Mouse (Mus musculus) splenic B cell, adult 2 months (primary cell): ENCODE data around the gene Vipas39.
"Not testable (repeated sequence)": the region's sequence is repeated elsewhere in the genome, so short reads cannot be mapped to it uniquely, and the experiment has no call there.

Experiments
- DNase-seq: peaks from one replicate; pipeline ENCODE4 v3.0.0-alpha.2; 2011; ENCODE audit warnings: low read depth, low spot score
- H3K27me3 ChIP-seq: 2 replicates; pipeline ENCODE4 v1.6.1; 2012; ENCODE audit warnings: mild to moderate bottlenecking, low read length, moderate library complexity, mixed read lengths; ENCODE audit not compliant: control insufficient read depth, poor library complexity, insufficient read depth, severe bottlenecking
- H3K36me3 ChIP-seq: 2 replicates; pipeline ENCODE4 v1.6.1; 2012; ENCODE audit warnings: mild to moderate bottlenecking, low read length, moderate library complexity, mixed read lengths; ENCODE audit not compliant: control insufficient read depth, poor library complexity, insufficient read depth, severe bottlenecking

Gene Vipas39

GRCm38 (mm10) chr12:87266108-87266826, at the start of gene Vipas39, which contains the start of gene Ahsa1:
Vipas39 (minus strand) TSS chr12:87266256.
Ahsa1 (plus strand) TSS chr12:87266479.
- DNase-seq = peak; percentile 96
- peaks cover 16% of the 10 kb centered on the region for H3K36me3 ChIP-seq
- H3K27me3 ChIP-seq = no peaks in the 10 kb centered on the region

- Histone ChIP-seq H3K27me3 (no peaks in the 10 kb centered on the region), H3K36me3 (peaks cover 14% of the 10 kb centered on the region)
- DNase-seq = no peak
These were observed 47.0 kb upstream of the Vipas39 start for GRCm38 (mm10) chr12:87313098-87313497.

DNA sequence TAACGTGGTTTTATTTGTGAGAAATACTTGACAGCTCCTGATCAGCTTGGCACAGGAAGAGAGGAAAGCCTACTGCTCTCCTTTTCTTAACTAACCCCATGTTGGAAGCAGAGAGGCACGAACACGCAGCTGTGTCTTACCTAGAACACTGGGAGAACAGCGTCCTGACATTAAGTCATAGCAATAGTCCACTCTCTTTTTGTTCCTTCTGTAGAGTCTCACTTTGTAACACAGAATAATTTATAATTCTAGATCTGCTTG, 40.5 kb upstream of the Vipas39 start:
- peaks cover 10% of the 10 kb centered on the region; the same call in 1 of the 2 replicates for H3K36me3 ChIP-seq
- H3K27me3 ChIP-seq, DNase-seq: not testable (repeated sequence)

- H3K36me3 ChIP-seq = 0 out of 2 replicates have a peak, but pooled peaks cover 10% of the 10 kb centered on the region
- H3K27me3 ChIP-seq = no peaks in the 10 kb centered on the region
- no peak for DNase-seq
These were observed 39.9 kb upstream of the Vipas39 start for GRCm38 (mm10) chr12:87305767-87306583.

GRCm38 (mm10) chr12:87301189-87301588, 35.1 kb upstream of the Vipas39 start:
- peaks cover 3% of the 10 kb centered on the region for H3K27me3 ChIP-seq
- H3K36me3 ChIP-seq = no peaks in the 10 kb centered on the region
- no peak for DNase-seq

GRCm38 (mm10) chr12:87300441-87300690, 34.3 kb upstream of the Vipas39 start:
- Histone ChIP-seq H3K36me3 (no peaks in the 10 kb centered on the region), H3K27me3 (peaks cover 3% of the 10 kb centered on the region)
- DNase-seq = no peak

DNA sequence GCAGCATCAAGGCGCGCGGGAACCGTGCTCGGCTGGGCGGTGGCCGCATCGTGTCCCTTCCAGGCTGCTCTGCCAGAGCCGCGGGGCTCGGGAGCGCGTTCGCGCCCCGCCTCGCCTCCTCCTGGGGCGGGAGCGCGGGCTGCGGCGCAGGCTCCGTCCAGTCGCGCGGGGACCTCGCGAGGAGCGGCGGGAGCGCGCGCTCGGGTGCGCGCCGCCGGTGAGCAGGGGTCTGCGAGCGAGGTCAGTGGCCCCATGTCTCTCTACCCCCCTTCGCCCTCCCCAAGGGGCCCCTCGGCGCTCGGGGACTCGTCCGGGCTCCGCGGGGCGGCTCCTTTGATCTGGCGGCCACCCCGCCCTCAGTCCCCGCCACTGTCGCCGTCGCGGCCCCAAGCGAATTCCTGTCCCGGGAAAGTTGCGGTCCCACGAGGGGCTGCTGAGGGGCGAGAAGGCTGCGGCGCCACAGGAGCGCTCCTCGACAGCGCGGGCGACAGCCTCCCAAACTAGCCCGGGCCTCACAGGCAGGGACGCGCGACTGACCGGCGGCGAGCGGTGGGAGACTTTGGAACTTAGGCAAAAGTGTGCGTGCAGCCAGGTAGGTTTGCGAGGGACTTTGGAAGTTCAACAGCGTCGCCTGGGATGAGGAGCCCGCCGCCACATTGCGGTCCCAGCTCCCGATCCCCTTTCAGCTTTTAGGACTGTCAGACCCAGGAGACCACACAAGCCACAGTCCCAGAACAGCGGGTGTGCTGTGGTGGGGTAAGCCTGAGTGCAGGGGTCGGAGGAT, 33.8 kb upstream of the Vipas39 start, which contains the start of gene Ism2:
Gene Ism2 (minus strand): TSS at position 49 of the 784 bp plus-strand sequence.
- Histone ChIP-seq H3K36me3 (no peaks in the 10 kb centered on the region), H3K27me3 (peaks cover 3% of the 10 kb centered on the region)
- DNase-seq = no peak

- H3K27me3 ChIP-seq = peaks cover 3% of the 10 kb centered on the region
- DNase-seq = peak; percentile 7
- H3K36me3 ChIP-seq = no peaks in the 10 kb centered on the region
These were observed 33.1 kb upstream of the Vipas39 start for GRCm38 (mm10) chr12:87299037-87299656.

DNA sequence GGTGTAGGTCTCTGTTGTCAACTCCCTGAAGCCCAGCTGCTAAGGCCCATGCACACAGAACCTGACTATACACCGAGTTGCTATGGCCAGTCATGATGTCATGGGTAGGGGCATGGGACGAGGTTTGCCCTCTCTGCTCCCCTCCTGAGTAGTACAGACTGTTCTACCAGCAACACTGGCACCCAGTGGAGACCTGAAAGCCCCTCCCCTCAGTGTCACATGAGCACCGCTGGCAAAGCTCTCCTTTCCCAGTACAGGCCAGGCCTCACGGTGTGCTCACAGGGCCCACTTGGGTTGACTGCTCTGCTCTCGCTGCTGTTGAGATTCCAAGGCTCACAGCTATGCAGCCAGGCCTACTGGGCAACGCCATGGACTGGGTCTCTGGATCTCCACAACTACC, 27.9 kb upstream of the Vipas39 start:
- no peaks in the 10 kb centered on the region for H3K36me3 ChIP-seq
- DNase-seq = no peak
- H3K27me3 ChIP-seq = no peaks in the 10 kb centered on the region

GRCm38 (mm10) chr12:87289100-87289499, 23.0 kb upstream of the Vipas39 start:
- H3K36me3 ChIP-seq = no peaks in the 10 kb centered on the region
- DNase-seq = no peak
- no peaks in the 10 kb centered on the region for H3K27me3 ChIP-seq

- Histone ChIP-seq H3K27me3 (no peaks in the 10 kb centered on the region), H3K36me3 (no peaks in the 10 kb centered on the region)
- no peak for DNase-seq
These were observed 18.7 kb upstream of the Vipas39 start for GRCm38 (mm10) chr12:87284726-87285125.

- no peak for DNase-seq
- H3K36me3 ChIP-seq = no peaks in the 10 kb centered on the region
- H3K27me3 ChIP-seq = no peaks in the 10 kb centered on the region
These were observed 18.2 kb upstream of the Vipas39 start for GRCm38 (mm10) chr12:87284268-87284667.

DNA sequence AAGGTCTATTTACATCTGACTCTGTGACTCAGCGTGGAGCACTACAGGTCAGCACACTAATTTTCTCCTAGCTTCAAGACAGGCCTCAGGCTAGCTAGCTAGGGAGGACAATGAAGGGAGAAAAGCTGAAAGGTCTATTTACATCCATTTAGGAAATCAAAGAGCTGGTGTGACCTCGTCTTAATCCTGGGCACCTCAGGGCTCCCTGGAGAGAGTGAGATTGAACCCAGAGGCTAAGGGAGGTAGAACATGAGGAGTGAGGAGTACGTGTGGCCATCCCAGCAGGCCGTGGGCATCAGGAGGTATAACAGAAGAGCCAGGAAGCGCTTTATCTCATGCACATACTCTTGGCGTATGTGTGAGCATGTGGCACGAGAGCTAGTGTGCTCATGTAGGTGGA, 17.6 kb upstream of the Vipas39 start:
- Histone ChIP-seq H3K27me3 (no peaks in the 10 kb centered on the region), H3K36me3 (no peaks in the 10 kb centered on the region)
- DNase-seq = no peak

GRCm38 (mm10) chr12:87282743-87283142, 16.7 kb upstream of the Vipas39 start:
- H3K27me3 ChIP-seq = no peaks in the 10 kb centered on the region
- H3K36me3 ChIP-seq = no peaks in the 10 kb centered on the region
- DNase-seq = no peak

DNA sequence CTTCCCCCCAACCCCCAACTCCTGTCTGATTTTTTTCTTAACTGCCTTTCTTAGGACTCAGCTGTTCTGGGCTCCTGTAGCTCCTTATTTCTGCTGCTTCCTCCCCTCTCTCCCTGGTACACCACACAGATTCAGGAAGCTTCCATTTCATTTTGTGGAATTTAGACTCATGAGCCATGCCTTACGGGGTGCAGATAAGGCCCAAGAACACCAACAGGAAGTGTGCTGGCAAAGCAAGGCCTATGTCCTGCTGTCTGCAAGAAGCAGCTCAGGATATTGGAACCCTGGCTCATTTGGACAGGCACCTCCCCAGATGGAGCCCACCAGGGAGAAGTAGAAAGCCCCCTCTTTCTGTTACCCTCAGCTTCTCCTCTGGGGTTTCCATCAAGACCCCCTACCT, 15.7 kb upstream of the Vipas39 start:
- no peak for DNase-seq
- Histone ChIP-seq H3K36me3 (no peaks in the 10 kb centered on the region), H3K27me3 (no peaks in the 10 kb centered on the region)
